Mouse (Mus musculus) kidney, adult 18-20 months (tissue): ENCODE data around the gene Lrrc4c.

ENCODE experiments used
- DNase-seq: peaks from one replicate; pipeline ENCODE4 v3.0.0; 2021

Lrrc4c gene

GRCm38 (mm10) chr2:97299704-97300103 lies 981.7 kb downstream of the Lrrc4c start:
- no peak for DNase-seq

GRCm38 (mm10) chr2:97318008-97318407 lies 1000.0 kb downstream of the Lrrc4c start:
- DNase-seq = no peak

GRCm38 (mm10) chr2:97318536-97318935 lies 1000.6 kb downstream of the Lrrc4c start:
- no peak for DNase-seq

- no peak for DNase-seq
Observed at GRCm38 (mm10) chr2:97332084-97332682, 1014.2 kb downstream of the Lrrc4c start.

GRCm38 (mm10) chr2:97339627-97340026 lies 1021.7 kb downstream of the Lrrc4c start:
- no peak for DNase-seq

GRCm38 (mm10) chr2:97361235-97361634 lies 1043.3 kb downstream of the Lrrc4c start:
- no peak for DNase-seq

- no peak for DNase-seq
Observed at GRCm38 (mm10) chr2:97369978-97370377, 1052.0 kb downstream of the Lrrc4c start.

- DNase-seq = no peak
Observed at GRCm38 (mm10) chr2:97391437-97391836, 1073.5 kb downstream of the Lrrc4c start.

- DNase-seq = no peak
Observed at GRCm38 (mm10) chr2:97391876-97392275, 1073.9 kb downstream of the Lrrc4c start.

- DNase-seq = no peak
Observed at GRCm38 (mm10) chr2:97413066-97413465, 1095.1 kb downstream of the Lrrc4c start.

- no peak for DNase-seq
Observed at GRCm38 (mm10) chr2:97414416-97415362, 1096.7 kb downstream of the Lrrc4c start.

- DNase-seq = no peak
Observed at GRCm38 (mm10) chr2:97434140-97434539, 1116.2 kb downstream of the Lrrc4c start.

- no peak for DNase-seq
Observed at GRCm38 (mm10) chr2:97435616-97436015, 1117.6 kb downstream of the Lrrc4c start.

- no peak for DNase-seq
Observed at GRCm38 (mm10) chr2:97437767-97438166, 1119.8 kb downstream of the Lrrc4c start.

- no peak for DNase-seq
Observed at GRCm38 (mm10) chr2:97463573-97463972, 1145.6 kb downstream of the Lrrc4c start.

- DNase-seq = peak; percentile 77
Observed at GRCm38 (mm10) chr2:97466243-97466793, 1148.3 kb downstream of the Lrrc4c start.

- no peak for DNase-seq
Observed at GRCm38 (mm10) chr2:97467031-97467549, 1149.1 kb downstream of the Lrrc4c start.

- no peak for DNase-seq
Observed at GRCm38 (mm10) chr2:97467664-97468063, 1149.7 kb downstream of the Lrrc4c start.

- DNase-seq = no peak
Observed at GRCm38 (mm10) chr2:97468372-97468771, 1150.4 kb downstream of the Lrrc4c start.

GRCm38 (mm10) chr2:97469396-97469795 lies 1151.4 kb downstream of the Lrrc4c start:
- no peak for DNase-seq

- DNase-seq = no peak
Observed at GRCm38 (mm10) chr2:97478175-97478924, 1160.4 kb downstream of the Lrrc4c start.

GRCm38 (mm10) chr2:97478925-97479298 lies 1160.9 kb downstream of the Lrrc4c start:
- DNase-seq = no peak

- no peak for DNase-seq
Observed at GRCm38 (mm10) chr2:97484990-97485389, 1167.0 kb downstream of the Lrrc4c start.
